Mouse (Mus musculus) ES-E14 (cell line): ENCODE measurements around the gene B4galt2. TPM values are rescaled to one million over a fixed set of nuclear protein-coding genes. Genes with fewer than 3 reads are reported as not detected.

ENCODE experiments used
- DNase-seq: peaks from one replicate; pipeline ENCODE4 v3.0.0-alpha.2; 2013; ENCODE audit warnings: low read depth, low spot score
- H3K27ac ChIP-seq: 2 replicates; pipeline ENCODE4 v1.5.1; 2012; ENCODE audit warnings: low read depth, mild to moderate bottlenecking, low read length, moderate library complexity, mixed read lengths; ENCODE audit not compliant: poor library complexity, insufficient read depth, severe bottlenecking
- H3K36me3 ChIP-seq: 2 replicates; pipeline ENCODE4 v1.6.1; 2012; ENCODE audit warnings: mild to moderate bottlenecking, low read length, moderate library complexity, mixed read lengths; ENCODE audit not compliant: control insufficient read depth, poor library complexity, insufficient read depth, severe bottlenecking
- H3K4me1 ChIP-seq, 2 experiments: fragments of 150-350 bp in 1 of 2; sonication (generic) in 1 of 2; 2 replicates each; pipeline ENCODE4 v1.6.1; 2012; ENCODE audit warnings: low read length in 2 of 2, mild to moderate bottlenecking in 1 of 2, mixed read lengths in 1 of 2; ENCODE audit not compliant: control insufficient read depth in 2 of 2, insufficient read depth in 2 of 2, poor library complexity in 1 of 2
- H3K4me3 ChIP-seq, 2 experiments: fragments of 150-350 bp in 1 of 2; sonication (generic) in 1 of 2; 2 replicates each; pipeline ENCODE4 v1.5.1; 2012; ENCODE audit warnings: low read length in 2 of 2, low read depth in 1 of 2, mild to moderate bottlenecking in 1 of 2, mixed read lengths in 1 of 2; ENCODE audit not compliant: insufficient read depth in 1 of 2, poor library complexity in 1 of 2, severe bottlenecking in 1 of 2
- H3K9ac ChIP-seq: 2 replicates; pipeline ENCODE4 v1.6.1; 2012; ENCODE audit warnings: low read depth, mild to moderate bottlenecking, low read length, mixed read lengths; ENCODE audit not compliant: poor library complexity, insufficient read depth, severe bottlenecking
- H3K9me3 ChIP-seq: fragments of 150-350 bp; sonication (generic); 2 replicates; pipeline ENCODE4 v1.6.1; 2012; ENCODE audit warnings: low read depth, mild to moderate bottlenecking, low read length; ENCODE audit not compliant: control insufficient read depth, insufficient read depth
- CHD2 ChIP-seq: IDR thresholded peaks from 2 replicates; pipeline ENCODE4 v1.6.1; 2014; ENCODE audit warnings: mild to moderate bottlenecking, low read depth, low read length, inconsistent platforms
- HCFC1 ChIP-seq: IDR thresholded peaks from 2 replicates; pipeline ENCODE4 v1.6.1; 2012; ENCODE audit warnings: low read length, inconsistent platforms, borderline replicate concordance; ENCODE audit not compliant: insufficient read depth
- MAFK ChIP-seq: IDR thresholded peaks from 2 replicates; pipeline ENCODE4 v1.6.1; 2014; ENCODE audit warnings: mild to moderate bottlenecking, low read depth, low read length, inconsistent platforms; ENCODE audit not compliant: insufficient read depth
- ZC3H11A ChIP-seq: IDR thresholded peaks from 2 replicates; pipeline ENCODE4 v1.6.1; 2012; ENCODE audit warnings: low read depth, mild to moderate bottlenecking, inconsistent platforms, low read length, borderline replicate concordance
- ZNF384 ChIP-seq: IDR thresholded peaks from 2 replicates; pipeline ENCODE4 v1.6.1; 2012; ENCODE audit warnings: low read depth, low read length, inconsistent platforms
- in situ Hi-C, 2 experiments: fragments of 600-800 bp; cut with MboI; formaldehyde crosslinking; loops; one replicate each; pipeline ENCODE4 v1.15.1; 2025; ENCODE audit warnings: low sequenced_read_pairs in 2 of 2, inconsistent platforms in 1 of 2; ENCODE audit not compliant: unreplicated experiment in 2 of 2
- total RNA-seq: library from RNA; depleted of rRNA; stranded (reverse); fragments of 300-350 nt; gene quantifications from 2 replicates; pipeline ENCODE4 v1.2.3, GENCODE M21; 2012

Gene B4galt2
- total RNA-seq, 1 experiment = 11.2 TPM

GRCm38 (mm10) chr4:117918762-117919161 lies 35.5 kb upstream of the B4galt2 start:
- Histone ChIP-seq H3K9ac (no peak overlapping the region), H3K9me3 (no peaks in the 10 kb centered on the region), H3K27ac (no peak overlapping the region), H3K36me3 (no peaks in the 10 kb centered on the region), H3K4me3 (no peak overlapping the region), H3K4me1 (peaks cover 0 to 3% of the 10 kb centered on the region in 2 experiments; a peak in 2 of 4 replicates)
- no peak for TF ChIP-seq HCFC1
- no peak for TF ChIP-seq ZNF384
- no peak for TF ChIP-seq MAFK
- no peak for TF ChIP-seq CHD2
- TF ChIP-seq ZC3H11A = no peak
- no peak for DNase-seq
- in situ Hi-C loops = no loop called here

- in situ Hi-C loops = no loop called here
- H3K9ac ChIP-seq = no peak overlapping the region
- no peak for DNase-seq
- H3K4me3 ChIP-seq = no peak overlapping the region
- no peaks in the 10 kb centered on the region for H3K36me3 ChIP-seq
- no peaks in the 10 kb centered on the region for H3K9me3 ChIP-seq
- no peak for TF ChIP-seq MAFK
- no peak for TF ChIP-seq ZC3H11A
- no peak for TF ChIP-seq ZNF384
- no peak for TF ChIP-seq HCFC1
- no peak for TF ChIP-seq CHD2
- no peak overlapping the region for H3K27ac ChIP-seq
- H3K4me1 ChIP-seq = peaks cover 0 to 6% of the 10 kb centered on the region in 2 experiments; a peak in 2 of 4 replicates
Observed at GRCm38 (mm10) chr4:117918261-117918660, 35.0 kb upstream of the B4galt2 start.

- no peak overlapping the region for H3K27ac ChIP-seq
- peaks cover 0 to 10% of the 10 kb centered on the region in 2 experiments; a peak in 2 of 4 replicates for H3K4me1 ChIP-seq
- no peaks in the 10 kb centered on the region for H3K9me3 ChIP-seq
- no peak overlapping the region for H3K4me3 ChIP-seq
- no peaks in the 10 kb centered on the region for H3K36me3 ChIP-seq
- in situ Hi-C loops = no loop called here
- H3K9ac ChIP-seq = no peak overlapping the region
- TF ChIP-seq ZC3H11A = no peak
- no peak for TF ChIP-seq HCFC1
- no peak for TF ChIP-seq ZNF384
- TF ChIP-seq CHD2 = no peak
- TF ChIP-seq MAFK = no peak
- DNase-seq = no peak
Observed at GRCm38 (mm10) chr4:117917847-117918246, 34.6 kb upstream of the B4galt2 start.

- Histone ChIP-seq H3K9me3 (no peaks in the 10 kb centered on the region), H3K4me1 (peaks cover 0 to 10% of the 10 kb centered on the region in 2 experiments; a peak in 2 of 4 replicates), H3K36me3 (no peaks in the 10 kb centered on the region), H3K4me3 (no peak overlapping the region), H3K9ac (no peak overlapping the region), H3K27ac (no peak overlapping the region)
- in situ Hi-C loops = no loop called here
- no peak for DNase-seq
- TF ChIP-seq ZNF384 (no peak), ZC3H11A (no peak), HCFC1 (no peak), MAFK (no peak), CHD2 (no peak)
Observed at GRCm38 (mm10) chr4:117917402-117917801, 34.1 kb upstream of the B4galt2 start.

- Histone ChIP-seq H3K4me3 (no peak overlapping the region), H3K4me1 (peaks cover 0 to 10% of the 10 kb centered on the region in 2 experiments; a peak in 2 of 4 replicates), H3K9me3 (no peaks in the 10 kb centered on the region), H3K36me3 (peaks cover 8% of the 10 kb centered on the region), H3K9ac (no peak overlapping the region; the same call in 1 of the 2 replicates), H3K27ac (no peak overlapping the region)
- no peak for TF ChIP-seq HCFC1
- TF ChIP-seq ZNF384 = no peak
- no peak for TF ChIP-seq ZC3H11A
- no peak for TF ChIP-seq MAFK
- no peak for TF ChIP-seq CHD2
- no peak for DNase-seq
- in situ Hi-C loops = no loop called here
Observed at GRCm38 (mm10) chr4:117916386-117916785, 33.1 kb upstream of the B4galt2 start.
